Mouse (Mus musculus) spleen, adult 10 weeks (tissue): ENCODE data around the gene Sp6. TPM values are rescaled to one million over a fixed set of nuclear protein-coding genes. Genes with fewer than 3 reads are reported as not detected.

Experiments used
- polyA plus RNA-seq: library from polyadenylated mRNA; stranded (reverse); fragments of 350-450 nt; fragmentation: Illumina TruSeq; extraction: RNeasy Lipid Tissue Mini Kit (QIAGEN cat#74804); gene quantifications from one replicate; pipeline ENCODE4 v1.2.3, GENCODE M21; 2015; ENCODE audit warnings: low replicate concordance; ENCODE audit not compliant: insufficient read depth

Gene Sp6
- 1.1 TPM for polyA plus RNA-seq

GRCm38 (mm10) chr11:97013121-97013670, at the start of gene Sp6:
Sp6 (plus strand) TSS chr11:97013394.

GRCm38 (mm10) chr11:96982859-96983258, 30.3 kb upstream of the Sp6 start, which contains the start of gene Sp2:
Sp2 (minus strand) TSS chr11:96982959.

GRCm38 (mm10) chr11:97029686-97030417, 16.7 kb downstream of the Sp6 start, which contains the start of gene Scrn2:
Scrn2 (plus strand) TSS chr11:97029938.

GRCm38 (mm10) chr11:97041022-97041899, 28.1 kb downstream of the Sp6 start, which contains the start of the genes Lrrc46 and Mrpl10:
Lrrc46 (minus strand) TSS chr11:97041407.
Mrpl10 (plus strand) TSS chr11:97041560.

GRCm38 (mm10) chr11:97050216-97050943, 37.2 kb downstream of the Sp6 start, which contains the start of gene Osbpl7:
Osbpl7 (plus strand) TSS chr11:97050628.

Other genes starting within 250 kb of the Sp6 start
- gene Snx11, start 235.8 kb upstream of the Sp6 start, polyA plus RNA-seq: 60.5 TPM
- gene Cbx1, start 224.3 kb upstream of the Sp6 start, polyA plus RNA-seq: 101 TPM
- gene Nfe2l1, start 183.4 kb upstream of the Sp6 start, polyA plus RNA-seq: 72.3 TPM
- 9.2 TPM for gene Copz2, start 163.5 kb upstream of the Sp6 start, polyA plus RNA-seq
- gene Cdk5rap3, start 96.9 kb upstream of the Sp6 start, polyA plus RNA-seq: 48.7 TPM
- gene Prr15l, start 85.3 kb upstream of the Sp6 start, polyA plus RNA-seq: 0.37 TPM
- 34.8 TPM for gene Pnpo, start 69.4 kb upstream of the Sp6 start, polyA plus RNA-seq
- gene Sp2, start 30.4 kb upstream of the Sp6 start, polyA plus RNA-seq: 12.8 TPM
- 0.94 TPM for gene Scrn2, start 16.5 kb downstream of the Sp6 start, polyA plus RNA-seq
- not detected for gene Lrrc46, start 28.0 kb downstream of the Sp6 start, polyA plus RNA-seq
- 40.6 TPM for gene Mrpl10, start 28.2 kb downstream of the Sp6 start, polyA plus RNA-seq
- 6.2 TPM for gene Osbpl7, start 37.2 kb downstream of the Sp6 start, polyA plus RNA-seq
- 7.5 TPM for gene Tbx21, start 101.9 kb downstream of the Sp6 start, polyA plus RNA-seq
- gene Tbkbp1, start 138.1 kb downstream of the Sp6 start, polyA plus RNA-seq: 6.7 TPM
- 199 TPM for gene Kpnb1, start 174.5 kb downstream of the Sp6 start, polyA plus RNA-seq